Mouse (Mus musculus): ENCODE measurements around the gene Khsrp. TPM values are rescaled to one million over a fixed set of nuclear protein-coding genes. Genes with fewer than 3 reads are reported as not detected.

Gene Khsrp
- polyA plus RNA-seq, 1 experiment from 2014 or later, result 23.9 TPM

GRCm38 (mm10) chr17:57011236-57012141, 19.8 kb downstream of the Khsrp start, which contains the start of the genes Gtf2f1 and Gm17949:
TSS of gene Gtf2f1 (minus strand) at chr17:57011288.
TSS of gene Gm17949 (plus strand) at chr17:57011469.
- Histone ChIP-seq H3K27me3 (ENCODE audit: control insufficient read depth, insufficient read depth, low read depth, low read length) (no peaks in the 10 kb centered on the region), H3K27ac (ENCODE audit: low read length) (peak within 1 kb of the TSS; percentile 99), H3K9me3 (replicated peaks; ENCODE audit: control insufficient read depth, low read length, poor library complexity, severe bottlenecking) (no peaks in the 10 kb centered on the region), H3K4me2 (ENCODE audit: low read length) (peak within 1 kb of the TSS; percentile 91), H3K4me3 (ENCODE audit: low read depth, low read length) (peak within 1 kb of the TSS; percentile 76), H3K9ac (ENCODE audit: low read depth, low read length) (peak within 1 kb of the TSS; percentile 89), H3K4me1 (ENCODE audit: control insufficient read depth, insufficient read depth, low read length) (peaks cover 16% of the 10 kb centered on the region), H3K36me3 (ENCODE audit: control insufficient read depth, insufficient read depth, low read length) (peaks cover 10% of the 10 kb centered on the region)
- ATAC-seq, result peak; percentile 92
- WGBS, result under 1% methylated on average over 51 of the region's 51 CpGs

DNA sequence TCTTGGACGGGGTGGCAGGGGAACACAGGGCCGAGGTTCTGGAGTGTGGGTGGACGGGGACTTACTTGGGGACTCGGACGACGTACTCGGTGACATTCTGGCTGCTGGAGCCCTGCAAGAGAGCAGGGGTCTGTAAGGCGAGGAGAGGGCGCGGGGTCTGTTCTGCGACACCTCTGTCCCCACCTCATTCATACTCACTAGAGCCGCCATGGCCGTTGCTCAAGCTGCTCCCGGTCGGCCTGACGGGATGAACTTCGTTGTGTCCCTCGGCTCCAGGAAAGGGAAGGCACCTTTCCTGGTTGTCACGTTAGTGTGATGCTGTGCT, 20.4 kb downstream of the Khsrp start:
- H3K27me3 ChIP-seq (ENCODE audit: control insufficient read depth, insufficient read depth, low read depth, low read length), result no peaks in the 10 kb centered on the region
- H3K27ac ChIP-seq (ENCODE audit: low read length), result peak overlapping the region; percentile 83
- under 1% methylated on average over 19 of the region's 19 CpGs for WGBS
- peak; percentile 59 for ATAC-seq
- H3K4me2 ChIP-seq (ENCODE audit: low read length), result peak overlapping the region; percentile 91
- no peaks in the 10 kb centered on the region for H3K9me3 ChIP-seq (replicated peaks; ENCODE audit: control insufficient read depth, low read length, poor library complexity, severe bottlenecking)
- peaks cover 12% of the 10 kb centered on the region for H3K36me3 ChIP-seq (ENCODE audit: control insufficient read depth, insufficient read depth, low read length)
- peak overlapping the region; percentile 76 for H3K4me3 ChIP-seq (ENCODE audit: low read depth, low read length)
- H3K9ac ChIP-seq (ENCODE audit: low read depth, low read length), result peak overlapping the region; percentile 80
- H3K4me1 ChIP-seq (ENCODE audit: control insufficient read depth, insufficient read depth, low read length), result peaks cover 16% of the 10 kb centered on the region

DNA sequence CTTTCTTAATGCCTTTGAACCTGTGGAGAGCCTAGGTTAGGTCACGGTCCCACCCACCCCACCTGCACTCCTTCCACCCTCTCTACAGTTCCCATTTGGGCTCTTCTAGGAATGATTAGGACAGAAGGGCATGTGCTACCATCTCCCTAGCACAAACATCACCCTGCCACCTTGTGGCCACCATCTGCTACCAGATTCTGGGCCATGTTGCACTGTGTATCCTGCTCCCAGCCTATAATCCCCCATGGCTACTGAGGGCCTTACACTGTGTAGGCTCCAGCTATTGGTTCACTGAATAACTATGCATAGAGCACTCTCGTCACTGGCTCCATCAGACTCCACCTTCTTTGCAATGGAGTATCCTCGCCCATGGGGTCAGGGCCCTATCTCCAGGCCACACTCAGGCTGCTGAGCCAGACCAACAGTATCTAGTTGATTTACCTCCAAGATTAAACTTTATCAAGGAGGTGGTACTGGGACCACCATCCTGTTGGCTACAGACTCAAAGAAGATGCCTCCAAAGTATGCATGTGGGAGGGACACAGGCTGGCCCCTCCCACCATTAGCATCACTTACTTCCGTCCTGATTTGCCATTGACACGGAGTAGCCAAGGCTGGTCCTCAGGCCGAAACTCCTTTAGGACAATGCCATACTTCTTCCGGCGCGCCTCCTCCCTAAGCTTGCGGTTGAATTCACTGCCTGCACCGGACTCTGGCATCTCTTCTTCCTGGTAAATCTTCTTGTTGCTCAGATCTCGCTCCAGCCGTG, 24.0 kb downstream of the Khsrp start:
- peaks cover 14% of the 10 kb centered on the region for H3K4me1 ChIP-seq (ENCODE audit: control insufficient read depth, insufficient read depth, low read length)
- no peaks in the 10 kb centered on the region for H3K27me3 ChIP-seq (ENCODE audit: control insufficient read depth, insufficient read depth, low read depth, low read length)
- H3K27ac ChIP-seq (ENCODE audit: low read length), result no peak overlapping the region
- H3K4me2 ChIP-seq (ENCODE audit: low read length), result no peak overlapping the region
- no peak overlapping the region for H3K9ac ChIP-seq (ENCODE audit: low read depth, low read length)
- H3K36me3 ChIP-seq (ENCODE audit: control insufficient read depth, insufficient read depth, low read length), result peaks cover 33% of the 10 kb centered on the region
- no peak for ATAC-seq
- H3K4me3 ChIP-seq (ENCODE audit: low read depth, low read length), result no peak overlapping the region
- no peaks in the 10 kb centered on the region for H3K9me3 ChIP-seq (replicated peaks; ENCODE audit: control insufficient read depth, low read length, poor library complexity, severe bottlenecking)
- WGBS, result 94% methylated on average over 13 of the region's 13 CpGs

DNA sequence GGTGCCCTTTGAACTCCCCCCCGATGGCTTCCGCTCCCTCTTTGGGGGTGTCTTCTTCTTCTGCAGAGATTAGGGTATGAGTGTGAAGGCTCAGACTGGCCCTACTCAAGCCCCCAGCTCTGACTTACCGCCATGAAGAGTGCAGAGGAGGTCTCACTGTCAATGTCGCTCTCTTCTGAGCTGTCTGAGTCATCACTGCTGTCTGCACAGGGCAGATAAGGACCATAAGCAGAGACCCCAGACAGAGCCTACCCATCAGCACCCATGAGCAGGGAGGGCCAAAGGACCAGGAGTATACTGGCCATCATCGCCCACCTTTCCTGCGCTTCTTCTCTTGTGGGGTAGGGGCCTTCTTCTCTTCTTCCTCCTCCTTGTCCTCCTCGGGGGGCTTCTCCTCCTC, 27.3 kb downstream of the Khsrp start:
- H3K27me3 ChIP-seq (ENCODE audit: control insufficient read depth, insufficient read depth, low read depth, low read length), result no peaks in the 10 kb centered on the region
- H3K4me1 ChIP-seq (ENCODE audit: control insufficient read depth, insufficient read depth, low read length), result no peaks in the 10 kb centered on the region
- peaks cover 33% of the 10 kb centered on the region for H3K36me3 ChIP-seq (ENCODE audit: control insufficient read depth, insufficient read depth, low read length)
- H3K9me3 ChIP-seq (replicated peaks; ENCODE audit: control insufficient read depth, low read length, poor library complexity, severe bottlenecking), result no peaks in the 10 kb centered on the region
- no peak overlapping the region for H3K4me3 ChIP-seq (ENCODE audit: low read depth, low read length)
- ATAC-seq, result no peak
- H3K27ac ChIP-seq (ENCODE audit: low read length), result no peak overlapping the region
- H3K9ac ChIP-seq (ENCODE audit: low read depth, low read length), result no peak overlapping the region
- H3K4me2 ChIP-seq (ENCODE audit: low read length), result no peak overlapping the region
- whole genome bisulfite sequencing, result 98% methylated on average over 7 of the region's 7 CpGs

- Histone ChIP-seq H3K4me3 (ENCODE audit: low read depth, low read length) (no peak overlapping the region), H3K4me2 (ENCODE audit: low read length) (no peak overlapping the region), H3K36me3 (ENCODE audit: control insufficient read depth, insufficient read depth, low read length) (peaks cover 24% of the 10 kb centered on the region), H3K27me3 (ENCODE audit: control insufficient read depth, insufficient read depth, low read depth, low read length) (no peaks in the 10 kb centered on the region), H3K27ac (ENCODE audit: low read length) (no peak overlapping the region), H3K9me3 (replicated peaks; ENCODE audit: control insufficient read depth, low read length, poor library complexity, severe bottlenecking) (no peaks in the 10 kb centered on the region), H3K9ac (ENCODE audit: low read depth, low read length) (no peak overlapping the region), H3K4me1 (ENCODE audit: control insufficient read depth, insufficient read depth, low read length) (peaks cover 7% of the 10 kb centered on the region)
- WGBS, result 80% methylated on average over 8 of the region's 8 CpGs
- ATAC-seq, result no peak
Measured at GRCm38 (mm10) chr17:57001228-57001627, 30.1 kb downstream of the Khsrp start.

- no peak within 1 kb of the TSS for H3K4me2 ChIP-seq (ENCODE audit: low read length)
- no peaks in the 10 kb centered on the region for H3K9me3 ChIP-seq (replicated peaks; ENCODE audit: control insufficient read depth, low read length, poor library complexity, severe bottlenecking)
- H3K27ac ChIP-seq (ENCODE audit: low read length), result no peak within 1 kb of the TSS
- peaks cover 25% of the 10 kb centered on the region for H3K36me3 ChIP-seq (ENCODE audit: control insufficient read depth, insufficient read depth, low read length)
- H3K4me1 ChIP-seq (ENCODE audit: control insufficient read depth, insufficient read depth, low read length), result peaks cover 7% of the 10 kb centered on the region
- no peak for ATAC-seq
- H3K4me3 ChIP-seq (ENCODE audit: low read depth, low read length), result no peak within 1 kb of the TSS
- WGBS, result 89% methylated on average over 9 of the region's 9 CpGs
- no peaks in the 10 kb centered on the region for H3K27me3 ChIP-seq (ENCODE audit: control insufficient read depth, insufficient read depth, low read depth, low read length)
- no peak within 1 kb of the TSS for H3K9ac ChIP-seq (ENCODE audit: low read depth, low read length)
Measured at GRCm38 (mm10) chr17:56999968-57000609, 31.2 kb downstream of the Khsrp start, which contains the start of gene Pspn. TSS of gene Pspn (minus strand) at chr17:57000018.

DNA sequence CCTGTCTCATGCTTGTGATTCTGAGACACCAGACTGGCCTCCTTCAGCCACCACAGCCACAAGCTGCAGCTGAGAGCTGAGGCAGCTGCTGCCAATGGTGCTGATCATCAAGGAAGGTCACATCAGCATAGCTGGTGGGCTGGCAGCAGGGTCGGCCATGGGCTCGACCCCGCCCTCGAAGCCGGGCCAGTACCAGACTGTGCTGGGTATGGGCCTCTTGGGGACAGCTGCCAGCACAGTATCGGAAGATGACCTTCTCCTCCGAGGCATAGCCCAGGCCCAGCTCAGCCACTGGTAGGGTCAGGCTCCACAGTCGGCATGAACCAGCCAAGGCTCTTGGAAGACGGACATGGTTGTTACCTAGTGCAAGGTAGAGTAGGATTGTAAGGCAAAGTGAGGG, 31.9 kb downstream of the Khsrp start:
- Histone ChIP-seq H3K9me3 (replicated peaks; ENCODE audit: control insufficient read depth, low read length, poor library complexity, severe bottlenecking) (no peaks in the 10 kb centered on the region), H3K4me3 (ENCODE audit: low read depth, low read length) (no peak overlapping the region), H3K27me3 (ENCODE audit: control insufficient read depth, insufficient read depth, low read depth, low read length) (no peaks in the 10 kb centered on the region), H3K36me3 (ENCODE audit: control insufficient read depth, insufficient read depth, low read length) (peaks cover 24% of the 10 kb centered on the region), H3K4me1 (ENCODE audit: control insufficient read depth, insufficient read depth, low read length) (peaks cover 7% of the 10 kb centered on the region), H3K9ac (ENCODE audit: low read depth, low read length) (no peak overlapping the region), H3K27ac (ENCODE audit: low read length) (no peak overlapping the region), H3K4me2 (ENCODE audit: low read length) (no peak overlapping the region)
- 92% methylated on average over 9 of the region's 9 CpGs for WGBS
- no peak for ATAC-seq

DNA sequence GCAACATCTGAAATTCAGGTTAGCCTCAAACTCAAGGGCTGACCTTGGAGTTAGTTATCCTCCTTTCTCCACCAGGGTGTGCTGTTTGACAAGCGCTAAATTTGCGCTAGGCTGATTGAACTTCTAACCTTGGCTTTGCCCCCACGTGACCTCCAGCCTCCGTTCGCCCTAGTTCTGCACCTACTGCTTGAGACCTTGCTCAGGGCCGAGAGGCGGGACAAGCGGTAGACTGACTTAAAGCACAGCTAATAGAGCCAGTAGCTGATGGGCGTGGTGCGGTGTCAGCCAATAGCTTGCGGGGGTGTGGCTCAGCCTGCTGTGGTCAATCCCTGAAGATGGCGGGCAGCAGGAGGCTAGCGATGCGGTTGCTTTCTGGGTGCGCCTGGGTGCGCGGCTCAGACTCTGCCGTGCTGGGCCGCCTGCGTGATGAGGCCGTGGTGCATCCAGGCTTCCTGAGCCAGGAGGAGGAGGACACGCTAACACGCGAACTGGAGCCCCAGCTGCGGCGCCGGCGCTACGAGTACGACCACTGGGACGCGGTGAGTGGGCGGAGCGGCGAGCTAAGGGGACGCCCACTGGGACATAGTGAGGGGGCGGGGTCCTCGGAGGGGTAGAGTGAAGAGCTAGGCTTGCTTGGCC, 34.2 kb downstream of the Khsrp start, which contains the start of gene Alkbh7:
Gene Alkbh7 (plus strand): TSS at position 311 of the 639 bp plus-strand sequence.
- Histone ChIP-seq H3K4me1 (ENCODE audit: control insufficient read depth, insufficient read depth, low read length) (peaks cover 7% of the 10 kb centered on the region), H3K4me2 (ENCODE audit: low read length) (peak within 1 kb of the TSS; percentile 78), H3K4me3 (ENCODE audit: low read depth, low read length) (peak within 1 kb of the TSS; percentile 67), H3K27ac (ENCODE audit: low read length) (peak within 1 kb of the TSS; percentile 78), H3K9ac (ENCODE audit: low read depth, low read length) (peak within 1 kb of the TSS; percentile 66), H3K9me3 (replicated peaks; ENCODE audit: control insufficient read depth, low read length, poor library complexity, severe bottlenecking) (no peaks in the 10 kb centered on the region), H3K27me3 (ENCODE audit: control insufficient read depth, insufficient read depth, low read depth, low read length) (no peaks in the 10 kb centered on the region), H3K36me3 (ENCODE audit: control insufficient read depth, insufficient read depth, low read length) (peaks cover 21% of the 10 kb centered on the region)
- ATAC-seq, result peak; percentile 97
- 0% methylated on average over 38 of the region's 38 CpGs for WGBS

All from midbrain, embryonic 16.5 days (tissue).